Mouse (Mus musculus): Measurements from ENCODE around the gene Pdlim4. TPM values are rescaled to one million over a fixed set of nuclear protein-coding genes. Genes with fewer than 3 reads are reported as not detected.

The Pdlim4 gene
- 0.78 TPM in 1 of 4 replicates, not detected in the others for total RNA-seq (2023)

DNA sequence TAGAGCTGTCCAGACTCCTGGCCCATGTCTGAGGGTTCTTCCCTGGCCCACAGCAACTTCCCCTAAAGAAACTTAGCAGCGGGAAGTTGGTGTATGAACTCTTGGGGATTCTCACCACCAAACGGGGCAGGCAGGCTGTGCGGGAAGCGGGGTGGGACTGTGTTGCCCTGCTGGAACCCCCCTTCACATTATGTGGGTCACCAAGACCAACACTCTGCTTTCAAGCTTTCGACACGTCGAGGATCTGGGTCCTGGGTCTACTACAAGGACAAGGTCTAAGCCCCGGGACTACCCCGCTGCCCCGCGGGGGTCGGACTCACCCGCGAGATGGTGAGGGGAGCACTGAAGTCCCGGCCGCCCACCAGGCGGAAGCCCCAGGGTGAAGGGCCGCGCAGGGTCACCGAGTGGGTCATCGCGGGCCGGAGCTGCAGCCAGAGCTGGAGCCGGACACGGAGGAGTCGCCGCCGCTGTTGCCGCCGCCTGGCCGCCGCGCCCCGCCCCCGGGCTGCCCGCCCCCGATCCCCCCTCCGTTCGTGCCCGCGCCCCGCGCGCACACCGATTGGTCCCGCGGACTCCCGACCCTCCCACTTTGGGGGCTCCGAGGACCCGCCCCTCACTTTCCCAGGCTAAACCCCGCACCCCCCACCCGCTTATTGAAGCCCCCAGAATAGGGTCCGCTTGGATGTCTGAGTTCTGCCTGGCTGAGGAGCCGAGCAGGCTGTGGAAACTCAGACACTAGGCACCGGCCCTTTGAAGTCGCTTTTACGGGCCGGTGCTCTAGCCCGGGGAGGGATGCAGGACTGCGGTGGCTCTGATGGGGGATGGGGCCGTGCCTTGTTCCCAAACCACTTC is at the start of gene Pdlim4:
Gene Pdlim4 (minus strand): TSS at position 495 of the 852 bp plus-strand sequence.

DNA sequence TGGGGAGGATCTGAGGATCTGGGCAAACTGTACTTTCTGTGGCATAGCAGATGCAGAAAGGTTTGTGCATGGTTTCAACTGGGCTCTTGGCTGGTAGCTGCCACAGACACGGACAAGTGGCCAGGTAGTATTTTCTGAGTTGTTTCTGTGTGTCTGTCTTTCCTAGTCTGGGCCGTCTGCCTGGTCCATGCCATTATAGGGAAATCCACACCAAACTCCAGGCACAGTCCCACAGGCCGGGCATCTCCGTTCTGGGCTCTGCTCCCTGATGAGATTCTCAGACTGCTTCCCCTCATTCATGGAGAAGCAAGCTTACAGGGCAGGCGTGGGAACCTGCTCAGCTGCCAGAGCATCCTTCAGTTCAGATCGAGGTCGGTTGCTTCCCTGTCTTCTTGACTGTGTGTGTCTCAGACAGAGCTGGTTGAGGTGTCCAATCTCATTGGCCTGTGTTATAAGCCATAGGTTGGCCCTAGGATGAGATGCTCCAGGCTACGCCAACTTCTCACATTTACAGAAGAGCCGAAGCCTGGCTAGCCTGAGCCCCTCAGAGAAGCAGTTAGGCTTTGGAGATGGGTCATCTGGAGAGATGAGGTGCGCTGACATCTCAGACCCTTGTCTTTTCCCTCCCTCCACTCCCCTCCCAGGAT is 31.4 kb upstream of the Pdlim4 start, which contains the start of gene P4ha2:
Gene P4ha2 (plus strand): TSS at position 51 of the 647 bp plus-strand sequence.

DNA sequence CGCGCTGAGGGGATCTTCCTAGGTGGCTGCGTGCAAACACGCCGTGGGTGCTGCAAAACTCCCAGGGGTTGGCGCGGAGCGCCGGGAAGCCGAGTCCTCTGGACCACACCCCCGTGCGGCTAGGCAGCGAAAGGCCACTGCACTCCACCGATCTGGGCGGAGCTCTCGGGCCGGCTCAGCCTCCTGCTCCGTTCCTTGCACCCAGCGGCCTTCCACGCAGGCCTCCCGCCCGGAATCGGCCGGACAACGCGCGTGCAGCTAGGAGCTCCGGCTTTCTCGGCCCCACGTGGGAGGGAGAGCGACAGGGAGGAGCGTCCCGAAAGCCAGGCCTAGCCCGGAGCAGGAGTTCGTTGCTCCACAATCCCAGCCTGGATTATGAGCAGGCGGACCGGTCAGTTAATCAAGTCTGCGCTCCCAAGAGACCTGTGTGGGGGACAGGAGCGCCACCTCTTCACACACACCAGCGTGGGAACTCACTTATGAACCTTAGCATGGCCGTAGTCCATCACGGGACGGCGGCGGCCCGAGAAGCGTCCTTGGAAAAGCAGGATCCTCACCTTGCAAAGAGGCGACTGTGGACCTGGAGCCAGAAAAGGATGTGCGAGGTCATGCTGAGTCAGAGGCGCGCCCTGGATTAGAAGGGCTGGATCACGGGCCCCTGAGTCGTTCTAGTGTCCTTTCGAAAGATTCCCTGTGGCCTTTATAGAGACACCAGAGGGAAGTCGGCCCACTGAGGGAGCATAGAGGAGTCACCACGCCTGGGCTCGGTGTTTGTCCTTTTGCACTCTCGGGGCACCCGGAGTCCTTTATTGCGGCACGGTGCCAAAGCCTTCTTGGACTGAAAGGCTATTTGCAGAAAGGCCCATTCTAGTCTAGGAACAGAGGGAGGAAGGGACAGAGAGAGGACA is 40.5 kb downstream of the Pdlim4 start, which contains the start of gene Slc22a4:
Gene Slc22a4 (minus strand): TSS at position 47 of the 908 bp plus-strand sequence.

Other genes with a start within 250 kb of the Pdlim4 start
- gene Gm12216, start 209.8 kb downstream of the Pdlim4 start, total RNA-seq (2023): 2.7 to 7.3 TPM (median 4.2 TPM) in 4 replicates
- 14.4 to 19.8 TPM (median 17.5 TPM) in 4 replicates for gene Slc22a5, start 177.4 kb downstream of the Pdlim4 start, total RNA-seq (2023)
- 1.1 to 1.8 TPM (median 1.3 TPM) in 4 replicates for gene Slc22a21, start 88.7 kb downstream of the Pdlim4 start, total RNA-seq (2023)
- gene Slc22a4, start 40.9 kb downstream of the Pdlim4 start, total RNA-seq (2023): not detected in 4 replicates
- gene P4ha2, start 31.1 kb upstream of the Pdlim4 start, total RNA-seq (2023): not detected in 4 replicates
- gene Csf2, start 180.7 kb upstream of the Pdlim4 start, total RNA-seq (2023): not detected in 4 replicates
- not detected in 4 replicates for gene Il3, start 198.3 kb upstream of the Pdlim4 start, total RNA-seq (2023)
- not detected in 4 replicates for gene Acsl6, start 234.8 kb upstream of the Pdlim4 start, total RNA-seq (2023)